Mouse (Mus musculus) midbrain, embryonic 10.5 days (tissue): ENCODE results near the gene Scarf1. TPM values are rescaled to one million over a fixed set of nuclear protein-coding genes. Genes with fewer than 3 reads are reported as not detected.
A peak's percentile ranks its signal among the peaks of the same experiment; 100 is the strongest.

Source experiments
- DNase-seq: peaks from one replicate; pipeline ENCODE4 v3.0.0-alpha.2; 2017; ENCODE audit warnings: low spot score
- H3K27ac ChIP-seq: fragments of 300-500 bp; sonication (generic); replicated peaks from 2 replicates; pipeline ENCODE4 v1.5.1; 2016; ENCODE audit warnings: mild to moderate bottlenecking
- H3K27me3 ChIP-seq: fragments of 300-500 bp; sonication (generic); 2 replicates; pipeline ENCODE4 v1.6.1; 2016; ENCODE audit warnings: low read depth, mild to moderate bottlenecking; ENCODE audit not compliant: poor library complexity, severe bottlenecking
- H3K36me3 ChIP-seq: fragments of 300-500 bp; sonication (generic); 2 replicates; pipeline ENCODE4 v1.6.1; 2016; ENCODE audit warnings: mild to moderate bottlenecking, moderate library complexity
- H3K4me1 ChIP-seq: fragments of 300-500 bp; sonication (generic); 2 replicates; pipeline ENCODE4 v1.6.1; 2016
- H3K4me3 ChIP-seq: fragments of 300-500 bp; sonication (generic); 2 replicates; pipeline ENCODE4 v1.5.1; 2016; ENCODE audit warnings: mild to moderate bottlenecking, moderate library complexity
- H3K9me3 ChIP-seq: fragments of 300-500 bp; sonication (generic); replicated peaks from 2 replicates; pipeline ENCODE4 v1.6.1; 2016; ENCODE audit warnings: mild to moderate bottlenecking
- WGBS: fragments of 180-500 bp; shearing (Covaris S2); methylation state at CpG from one replicate; pipeline ENCODE4 v1.1.7; 2016; 5-methylcytosine and 5-hydroxymethylcytosine counted together
- polyA plus RNA-seq: library from polyadenylated mRNA; unstranded; fragments of >200 nt; fragmentation: Nextera tagmentation; extraction: Ambion mirVana; gene quantifications from 2 replicates; pipeline ENCODE4 v1.2.1, GENCODE M21; 2016

Gene Scarf1
- polyA plus RNA-seq, 1 experiment from 2014 or later: 4.8 TPM

DNA sequence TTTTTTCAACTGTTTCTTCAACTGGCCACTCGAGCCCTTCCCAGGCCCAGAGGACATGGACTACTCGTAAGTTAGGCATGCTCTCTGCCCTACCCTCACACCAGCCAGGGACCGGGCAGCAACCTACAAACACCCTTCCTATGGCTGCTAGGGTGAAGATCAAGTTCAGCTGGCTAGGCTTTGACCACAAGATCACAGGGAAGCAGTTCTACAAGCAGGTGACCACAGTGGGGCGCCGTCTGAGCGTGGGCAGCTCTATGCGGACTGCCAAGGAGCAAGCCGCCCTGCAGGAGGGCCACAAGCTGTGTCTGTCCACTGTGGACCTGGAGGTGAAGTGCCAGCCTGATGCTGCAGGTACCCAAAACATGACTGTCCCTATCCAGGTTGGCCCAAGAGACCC, 49.5 kb downstream of the Scarf1 start:
- Histone ChIP-seq H3K4me3 (no peak overlapping the region), H3K27me3 (no peaks in the 10 kb centered on the region), H3K4me1 (peaks cover 2% of the 10 kb centered on the region; the same call in 1 of the 2 replicates), H3K27ac (no peak overlapping the region), H3K9me3 (peaks cover 4% of the 10 kb centered on the region; the same call in 1 of the 2 replicates), H3K36me3 (peaks cover 17% of the 10 kb centered on the region; the same call in 1 of the 2 replicates)
- DNase-seq: no peak
- WGBS: 90% methylated on average over 8 of the region's 8 CpGs

DNA sequence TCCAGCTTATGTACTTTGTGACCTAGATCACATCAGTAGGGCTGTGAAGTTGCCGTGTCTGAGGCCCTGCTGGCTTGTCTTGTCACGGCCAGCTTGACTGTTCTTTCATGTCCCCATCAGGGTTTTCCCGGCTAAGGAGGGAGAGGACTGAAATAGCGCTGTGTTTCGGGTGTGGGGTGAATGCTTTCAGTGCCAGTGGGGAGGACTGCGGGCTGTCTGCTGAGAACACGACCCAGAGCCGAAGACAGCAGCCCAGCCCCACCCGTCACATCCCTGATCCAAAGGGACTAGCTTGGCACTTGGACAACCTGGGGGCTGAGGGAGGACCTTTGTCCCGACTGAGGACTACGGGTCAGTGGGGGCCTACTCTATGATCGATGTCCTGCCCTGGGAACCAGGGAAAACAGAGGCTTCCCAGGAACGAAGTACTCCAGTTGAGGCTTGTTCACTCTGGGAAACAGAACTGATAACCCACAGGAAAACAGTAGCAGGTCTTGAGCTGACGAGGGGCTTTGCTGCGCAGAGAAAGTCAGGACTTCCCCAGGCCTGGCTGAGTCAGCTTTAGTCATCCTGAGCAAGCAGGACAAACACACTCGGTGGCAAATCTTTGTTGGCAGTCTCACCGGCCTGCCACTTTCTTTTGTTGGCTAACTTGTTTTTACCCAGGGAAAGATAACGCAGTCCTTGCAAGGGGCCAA, 50.7 kb downstream of the Scarf1 start:
- Histone ChIP-seq H3K4me3 (no peak overlapping the region), H3K9me3 (no peaks in the 10 kb centered on the region), H3K4me1 (peaks cover 2% of the 10 kb centered on the region; the same call in 1 of the 2 replicates), H3K27me3 (no peaks in the 10 kb centered on the region), H3K36me3 (peaks cover 18% of the 10 kb centered on the region), H3K27ac (no peak overlapping the region)
- no peak for DNase-seq
- 80% methylated on average over 18 of the region's 18 CpGs for WGBS

DNA sequence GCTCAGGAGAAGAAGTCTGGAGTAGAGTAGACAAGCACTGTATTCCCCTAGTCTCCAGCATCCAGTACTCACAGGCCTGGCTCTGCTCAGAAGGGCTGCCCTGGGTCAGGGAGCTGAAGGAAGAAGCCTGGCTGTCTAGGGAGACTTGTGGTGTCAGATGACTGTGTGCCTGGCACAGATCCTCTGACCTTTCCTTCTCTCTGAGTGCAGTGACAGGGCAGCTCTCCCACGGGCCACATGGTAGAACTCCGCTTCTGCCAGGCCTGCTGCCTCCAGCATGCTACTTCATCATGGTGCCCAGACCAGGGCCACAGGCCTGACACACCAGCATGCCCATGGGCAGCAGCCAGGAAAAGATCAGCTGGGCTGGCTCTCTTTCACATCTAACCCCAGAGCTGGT, 52.5 kb downstream of the Scarf1 start:
- Histone ChIP-seq H3K36me3 (peaks cover 25% of the 10 kb centered on the region), H3K4me3 (no peak overlapping the region), H3K27ac (0 out of 2 replicates have a peak overlapping the region, but pooled peaks have one; percentile 18), H3K27me3 (no peaks in the 10 kb centered on the region), H3K4me1 (peaks cover 2% of the 10 kb centered on the region; the same call in 1 of the 2 replicates), H3K9me3 (no peaks in the 10 kb centered on the region)
- 98% methylated on average over 2 of the region's 2 CpGs for WGBS
- no peak for DNase-seq

DNA sequence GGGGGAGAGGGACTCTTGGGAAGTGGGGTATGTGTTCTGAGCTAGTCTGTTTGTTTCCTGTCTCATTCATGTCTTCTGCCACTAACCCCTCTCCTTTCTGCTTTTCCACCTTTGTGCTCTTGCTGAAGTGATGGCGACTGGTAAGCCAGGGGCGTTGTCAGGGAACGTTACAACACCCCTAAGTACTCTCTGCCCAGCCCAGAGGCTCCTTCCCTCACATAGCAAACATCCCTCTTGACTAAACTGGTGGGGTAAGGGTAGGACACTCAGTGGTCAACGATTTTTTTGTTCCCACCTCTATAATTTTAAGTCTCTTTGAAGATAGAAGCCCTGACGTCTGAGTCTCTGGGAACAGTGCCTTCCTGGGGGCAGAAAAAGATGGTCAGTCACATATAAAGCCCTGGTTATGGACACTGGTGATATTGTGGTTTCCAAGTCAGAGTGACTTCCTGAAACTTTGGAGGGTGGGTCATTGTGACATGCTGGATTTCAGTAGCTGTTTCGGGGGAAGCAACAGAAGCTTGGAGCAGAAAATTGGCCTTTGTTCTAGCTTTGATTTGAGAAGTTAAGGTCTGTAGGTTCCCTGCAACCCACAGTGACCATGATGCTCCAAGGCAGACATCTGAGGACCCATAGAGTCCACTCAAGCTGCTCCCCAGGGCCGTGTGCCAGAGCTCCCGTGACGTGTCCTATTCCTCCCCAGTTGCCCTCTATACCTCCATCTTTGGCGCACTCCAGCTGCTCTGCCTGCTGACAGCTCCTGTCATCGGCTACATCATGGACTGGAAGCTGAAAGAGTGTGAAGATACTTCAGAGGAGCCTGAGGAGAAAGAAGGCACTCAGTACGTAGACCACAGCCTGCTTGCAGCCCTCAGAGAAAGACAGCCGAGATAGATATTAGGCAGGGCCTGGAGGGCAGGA, 53.2 kb downstream of the Scarf1 start:
- Histone ChIP-seq H3K9me3 (no peaks in the 10 kb centered on the region), H3K27ac (no peak overlapping the region), H3K27me3 (peaks cover 4% of the 10 kb centered on the region; the same call in 1 of the 2 replicates), H3K36me3 (peaks cover 25% of the 10 kb centered on the region), H3K4me1 (peaks cover 7% of the 10 kb centered on the region), H3K4me3 (no peak overlapping the region)
- 84% methylated on average over 13 of the region's 13 CpGs for WGBS
- no peak for DNase-seq

DNA sequence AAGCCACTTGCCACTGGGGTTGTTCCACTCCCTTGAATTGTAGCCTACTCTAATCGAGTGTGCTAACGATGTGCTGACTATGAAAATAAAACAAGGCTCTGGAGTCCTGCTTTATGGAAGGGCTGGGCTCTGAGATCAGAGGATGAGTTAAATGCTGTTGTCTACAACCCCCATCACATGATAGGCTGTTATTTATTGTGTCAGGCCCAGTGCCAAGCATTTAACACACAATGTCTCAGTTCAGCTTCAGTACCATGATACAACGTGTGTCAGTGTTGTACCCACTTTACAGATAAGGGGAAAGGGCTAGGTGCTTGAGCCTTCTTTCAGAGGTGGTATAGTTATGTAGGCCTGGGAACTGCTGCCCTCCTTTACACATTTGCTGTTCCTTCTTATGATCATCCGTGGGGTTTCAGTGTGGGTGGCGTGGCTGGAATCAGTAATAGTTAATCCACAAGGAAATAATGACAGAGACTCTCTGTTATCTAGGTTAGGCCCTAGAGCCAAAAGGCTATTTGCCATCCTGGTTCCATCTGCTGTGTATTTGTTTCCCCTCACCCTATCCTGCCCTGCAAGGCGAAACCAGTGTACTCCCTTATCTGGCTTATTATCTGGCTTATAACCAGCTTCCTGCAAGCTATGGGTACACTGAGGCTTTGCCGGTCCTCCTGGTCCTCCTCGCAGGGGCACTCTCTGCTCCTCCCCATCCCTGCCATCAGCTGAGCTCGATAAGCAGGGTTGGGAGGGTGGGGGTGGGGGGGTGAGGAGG, 54.2 kb downstream of the Scarf1 start:
- Histone ChIP-seq H3K27me3 (peaks cover 14% of the 10 kb centered on the region; the same call in 1 of the 2 replicates), H3K36me3 (peaks cover 25% of the 10 kb centered on the region), H3K4me1 (peaks cover 17% of the 10 kb centered on the region), H3K27ac (no peak overlapping the region), H3K4me3 (no peak overlapping the region), H3K9me3 (no peaks in the 10 kb centered on the region)
- 73% methylated on average over 9 of the region's 9 CpGs for WGBS
- no peak for DNase-seq

DNA sequence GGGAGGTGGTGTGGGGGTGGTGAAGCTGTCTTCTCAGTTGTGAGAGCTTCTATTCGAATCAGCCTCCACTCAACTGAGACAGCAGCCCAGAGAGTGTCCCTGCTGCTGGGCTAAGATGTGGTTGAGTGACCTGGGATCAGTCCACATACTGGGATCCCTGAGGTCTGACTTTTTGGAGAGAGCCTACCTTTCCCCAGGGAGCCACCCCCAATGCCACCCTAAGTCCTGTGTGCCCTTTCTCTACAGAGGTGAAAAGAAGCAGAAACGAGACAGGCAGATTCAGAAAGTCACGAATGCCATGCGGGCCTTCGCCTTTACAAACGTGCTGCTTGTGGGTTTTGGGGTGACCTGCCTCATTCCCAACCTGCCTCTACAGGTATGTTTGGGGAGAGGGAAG, 54.8 kb downstream of the Scarf1 start:
- Histone ChIP-seq H3K4me1 (peaks cover 23% of the 10 kb centered on the region), H3K27ac (no peak overlapping the region), H3K27me3 (peaks cover 14% of the 10 kb centered on the region; the same call in 1 of the 2 replicates), H3K36me3 (peaks cover 22% of the 10 kb centered on the region), H3K9me3 (no peaks in the 10 kb centered on the region), H3K4me3 (no peak overlapping the region)
- 79% methylated on average over 6 of the region's 6 CpGs for WGBS
- no peak for DNase-seq

DNA sequence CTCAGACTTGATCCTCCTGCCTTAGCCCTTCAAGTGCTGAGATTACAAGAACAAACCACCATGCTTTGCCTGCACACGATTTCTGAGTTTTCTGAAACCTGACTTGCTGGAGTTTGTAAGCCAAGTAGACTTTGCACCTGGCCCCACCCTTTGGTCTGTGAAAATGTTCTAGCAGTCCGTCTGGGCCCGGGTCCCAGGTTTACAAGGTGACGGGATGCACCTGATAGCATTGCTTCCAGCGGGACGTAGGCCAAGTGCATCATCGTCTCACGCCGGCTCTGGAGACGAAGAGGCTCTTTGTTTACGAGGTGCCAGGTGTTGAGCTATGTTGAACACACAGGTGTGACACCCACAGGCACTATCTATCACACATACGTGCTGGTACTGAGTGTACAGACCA, 55.6 kb downstream of the Scarf1 start:
- 94% methylated on average over 12 of the region's 12 CpGs for WGBS
- Histone ChIP-seq H3K4me3 (no peak overlapping the region), H3K36me3 (peaks cover 13% of the 10 kb centered on the region; the same call in 1 of the 2 replicates), H3K27me3 (peaks cover 16% of the 10 kb centered on the region; the same call in 1 of the 2 replicates), H3K27ac (no peak overlapping the region), H3K9me3 (no peaks in the 10 kb centered on the region), H3K4me1 (peaks cover 26% of the 10 kb centered on the region)
- no peak for DNase-seq

DNA sequence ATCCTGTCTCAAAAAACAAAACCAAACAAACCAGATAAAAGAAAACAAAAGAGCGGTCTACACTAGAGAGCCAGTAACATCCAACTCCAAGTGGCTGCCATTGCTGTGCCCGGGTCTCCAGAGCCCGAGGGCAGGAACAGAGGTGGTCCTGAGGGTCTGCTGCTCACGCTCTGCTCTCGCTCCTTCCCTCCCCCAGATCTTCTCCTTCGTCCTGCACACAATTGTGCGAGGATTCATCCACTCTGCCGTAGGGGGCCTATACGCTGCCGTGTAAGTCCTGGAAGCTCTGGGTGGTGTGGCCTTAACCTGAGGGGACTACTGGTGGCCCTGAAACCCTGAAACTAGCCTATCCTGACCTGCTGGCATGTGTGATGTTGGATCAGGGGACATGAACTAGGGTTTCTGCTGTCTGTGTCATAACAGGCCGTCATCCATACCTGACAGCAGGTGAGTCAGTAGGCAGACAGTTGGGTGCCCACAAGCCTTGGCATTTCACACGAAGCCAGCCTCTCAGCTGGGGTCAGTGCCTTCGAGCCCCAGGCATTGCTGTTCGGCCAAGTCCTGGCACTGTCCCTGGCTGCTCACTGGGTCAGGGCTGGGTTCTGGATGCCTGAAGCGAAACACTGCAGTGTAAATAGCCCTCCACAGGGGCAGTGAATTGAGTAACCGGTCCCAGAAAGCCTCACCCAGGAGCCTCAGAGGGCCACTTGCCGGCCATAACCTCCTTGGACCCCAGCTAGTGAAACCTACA, 57.2 kb downstream of the Scarf1 start:
- Histone ChIP-seq H3K4me3 (no peak overlapping the region), H3K36me3 (peaks cover 13% of the 10 kb centered on the region; the same call in 1 of the 2 replicates), H3K27ac (0 out of 2 replicates have a peak overlapping the region, but pooled peaks have one; percentile 23), H3K27me3 (peaks cover 18% of the 10 kb centered on the region; the same call in 1 of the 2 replicates), H3K9me3 (no peaks in the 10 kb centered on the region), H3K4me1 (peaks cover 26% of the 10 kb centered on the region)
- no peak for DNase-seq
- WGBS: 92% methylated on average over 17 of the region's 17 CpGs

DNA sequence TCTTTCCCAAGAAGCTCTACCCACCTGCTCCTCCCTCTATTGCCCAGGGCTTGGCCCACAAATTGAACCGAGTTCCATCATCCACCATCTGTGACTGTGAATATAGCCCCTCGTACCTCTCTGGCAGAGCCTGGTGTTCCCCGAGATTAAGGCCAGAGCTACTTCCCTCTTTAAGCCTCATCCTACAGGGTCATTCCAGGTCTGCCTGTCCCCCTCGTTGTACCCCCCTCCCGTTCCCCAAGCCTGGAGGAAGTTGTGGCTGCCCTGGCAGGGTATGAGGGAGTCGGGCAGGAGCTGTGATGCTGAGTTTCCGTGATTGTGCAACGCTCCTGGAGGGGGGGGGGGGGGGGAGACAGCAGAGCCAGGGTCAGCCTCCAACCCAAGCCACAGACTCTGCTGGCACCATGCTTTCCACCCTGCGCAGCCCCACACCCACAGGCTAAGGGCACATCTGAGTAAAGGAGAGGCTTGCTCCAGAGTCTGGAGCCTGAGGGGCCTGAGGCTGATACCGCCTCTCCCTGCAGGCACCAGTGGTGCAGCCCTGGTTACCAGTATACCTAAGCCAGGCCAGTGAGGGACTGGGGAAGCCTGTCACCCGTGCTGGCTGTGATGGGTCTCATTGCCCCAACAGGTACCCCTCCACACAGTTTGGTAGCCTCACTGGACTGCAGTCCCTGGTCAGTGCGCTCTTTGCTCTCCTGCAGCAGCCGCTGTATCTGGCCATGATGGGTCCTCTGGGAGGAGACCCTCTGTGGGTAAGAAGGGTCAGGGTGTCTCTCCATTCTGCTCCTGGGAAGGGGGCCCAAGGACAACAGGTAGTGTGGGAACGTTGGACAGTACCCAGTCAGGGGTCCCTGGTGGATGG, 58.0 kb downstream of the Scarf1 start:
- Histone ChIP-seq H3K9me3 (no peaks in the 10 kb centered on the region), H3K4me1 (peaks cover 24% of the 10 kb centered on the region), H3K27me3 (peaks cover 18% of the 10 kb centered on the region; the same call in 1 of the 2 replicates), H3K36me3 (peaks cover 13% of the 10 kb centered on the region; the same call in 1 of the 2 replicates), H3K27ac (0 out of 2 replicates have a peak overlapping the region, but pooled peaks have one; percentile 23), H3K4me3 (no peak overlapping the region)
- 77% methylated on average over 14 of the region's 14 CpGs for WGBS
- no peak for DNase-seq

DNA sequence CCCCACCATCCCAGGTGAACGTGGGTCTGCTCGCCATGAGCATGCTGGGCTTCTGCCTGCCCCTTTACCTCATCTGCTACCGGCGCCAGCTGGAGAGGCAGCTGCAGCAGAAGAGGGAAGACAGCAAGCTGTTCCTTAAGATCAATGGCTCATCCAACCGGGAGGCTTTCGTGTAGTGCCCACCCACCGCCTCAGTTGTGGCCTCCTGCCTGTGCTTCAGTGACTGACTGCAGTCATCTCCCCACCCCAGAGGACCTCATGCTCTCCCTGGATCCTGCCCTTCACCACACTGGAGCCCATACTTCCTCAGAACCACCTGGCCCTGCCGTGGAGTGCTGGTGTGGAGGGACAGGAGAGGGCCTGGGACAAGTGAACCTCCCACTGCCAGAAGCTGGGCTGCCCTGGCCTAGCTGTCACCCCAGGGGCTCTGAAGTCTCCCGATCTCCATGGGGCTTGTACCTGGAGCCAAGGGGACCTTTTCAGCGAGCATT, 59.0 kb downstream of the Scarf1 start:
- 15% methylated on average over 10 of the region's 10 CpGs for WGBS
- peak overlapping the region; percentile 83 for H3K27ac ChIP-seq
- no peaks in the 10 kb centered on the region for H3K9me3 ChIP-seq
- peaks cover 8% of the 10 kb centered on the region; the same call in 1 of the 2 replicates for H3K36me3 ChIP-seq
- H3K27me3 ChIP-seq: peaks cover 18% of the 10 kb centered on the region; the same call in 1 of the 2 replicates
- H3K4me3 ChIP-seq: 0 out of 2 replicates have a peak overlapping the region, but pooled peaks have one; percentile 28
- peaks cover 24% of the 10 kb centered on the region for H3K4me1 ChIP-seq
- DNase-seq: no peak
